23 mouse cellular contexts compared by ENCODE assay signal in genomic region chr11:97071129-97071528, GRCm38 (mm10). TPM values are rescaled to one million over a fixed set of nuclear protein-coding genes. Genes with fewer than 3 reads are reported as not detected.
DNase-seq lines count a peak whose midpoint lies in the region; ATAC-seq and TF ChIP-seq lines count a peak whose summit lies in the region.
"Had no signal": no experiment of that assay in that cellular context is flagged by ENCODE, and none has a peak within 500 bp of the region (broad histone marks: within the 10 kb centered on the region; RNA-seq: fewer than 3 reads in every experiment).

No protein-coding gene starts in this region.

- no peaks in the 10 kb centered on the region for H3K4me1 ChIP-seq in kidney, embryonic 16.5 days (ENCODE audit: insufficient read depth, low read length)
- peaks cover 7 to 25% of the 10 kb centered on the region in 2 experiments for H3K4me1 ChIP-seq in heart, embryonic 14.5 days (ENCODE audit: control insufficient read depth in 2 of 2, insufficient read depth in 2 of 2, low read length in 2 of 2)
- H3K4me1 ChIP-seq in lung, postnatal 0 days (ENCODE audit: insufficient read depth, low read depth, low read length) = no peaks in the 10 kb centered on the region
- H3K4me1 ChIP-seq: hindbrain, embryonic 12.5 days; megakaryocyte, embryonic 14.5 days; midbrain, embryonic 13.5 days had no signal

- DNase-seq in gastrocnemius, adult 2 months = peak; percentile 63
- no peak for DNase-seq in gastrocnemius, postnatal 10 days
- peak; percentile 46 for DNase-seq in kidney, postnatal 10 days
- DNase-seq in skeletal muscle tissue, adult 2 months (ENCODE audit: low read depth, low spot score) = peak; percentile 69
- DNase-seq in lung, postnatal 0 days (ENCODE audit: low spot score) = no peak
- DNase-seq: adrenal gland, postnatal 25 days; cerebellum, adult 9-10 months; gastrocnemius, postnatal 36 days; kidney, adult 18-20 months; kidney, postnatal 25 days; lung, embryonic 14.5 days; lung, postnatal 36 days; spleen, adult 18-20 months; thymus, postnatal 14 days had no signal

- no peak for TF ChIP-seq CTCF in gastrocnemius, adult 2 months (IDR thresholded peaks at IDR 0.05)
- no peak for TF ChIP-seq CTCF in lung, postnatal 0 days (IDR thresholded peaks at IDR 0.05)

- WGBS in kidney, embryonic 16.5 days = 48% methylated on average over 1 of the region's 1 CpGs
- 32% methylated on average over 1 of the region's 1 CpGs for WGBS in heart, embryonic 14.5 days
- WGBS in lung, postnatal 0 days = 50% methylated on average over 1 of the region's 1 CpGs

- no peak overlapping the region for H3K4me3 ChIP-seq in gastrocnemius, adult 2 months
- no peak overlapping the region for H3K4me3 ChIP-seq in kidney, embryonic 16.5 days (ENCODE audit: low read length)
- no peak overlapping the region for H3K4me3 ChIP-seq in heart, embryonic 14.5 days (ENCODE audit: control insufficient read depth in 1 of 2, insufficient read depth in 1 of 2, low read depth in 1 of 2, low read length in 2 of 2)
- H3K4me3 ChIP-seq in lung, postnatal 0 days (ENCODE audit: low read depth, low read length) = no peak overlapping the region
- H3K4me3 ChIP-seq: hindbrain, embryonic 12.5 days; megakaryocyte, embryonic 14.5 days; midbrain, embryonic 13.5 days had no signal

- H3K36me3 ChIP-seq in kidney, embryonic 16.5 days (ENCODE audit: insufficient read depth, low read length) = peaks cover 6% of the 10 kb centered on the region; the same call in 1 of the 2 replicates
- peaks cover 15% of the 10 kb centered on the region for H3K36me3 ChIP-seq in heart, embryonic 14.5 days (ENCODE audit: control insufficient read depth, insufficient read depth, low read length)
- peaks cover 8% of the 10 kb centered on the region; the same call in 1 of the 2 replicates for H3K36me3 ChIP-seq in lung, postnatal 0 days (ENCODE audit: insufficient read depth, low read length)

- no peaks in the 10 kb centered on the region for H3K9me3 ChIP-seq in kidney, embryonic 16.5 days (ENCODE audit: low read length)
- no peaks in the 10 kb centered on the region for H3K9me3 ChIP-seq in heart, embryonic 14.5 days (ENCODE audit: control insufficient read depth, low read length)
- no peaks in the 10 kb centered on the region for H3K9me3 ChIP-seq in lung, postnatal 0 days (ENCODE audit: low read length)
- H3K9me3 ChIP-seq: hindbrain, embryonic 12.5 days; megakaryocyte, embryonic 14.5 days; midbrain, embryonic 13.5 days had no signal

- intact Hi-C loops in gastrocnemius, adult 2 months (cut with DNase I) = no loop called here

- no peak for ATAC-seq in kidney, embryonic 16.5 days (ENCODE audit: low FRiP score, low TSS enrichment)
- ATAC-seq in heart, embryonic 14.5 days (ENCODE audit: insufficient number of reproducible peaks, insufficient read depth, low FRiP score, low read depth) = peak; percentile 60
- no peak for ATAC-seq in lung, postnatal 0 days
- no peak for ATAC-seq in cerebellum, adult (ENCODE audit: insufficient number of reproducible peaks, low FRiP score, low TSS enrichment)
- ATAC-seq: CD4-positive, CD25-positive, alpha-beta regulatory T cell, adult 4 months; forebrain, embryonic 14.5 days; midbrain, embryonic 13.5 days had no signal

- no peak overlapping the region for H3K4me2 ChIP-seq in kidney, embryonic 16.5 days (replicated peaks; ENCODE audit: low read depth, low read length)
- H3K4me2 ChIP-seq in heart, embryonic 14.5 days (ENCODE audit: low read length) = no peak overlapping the region
- H3K4me2 ChIP-seq in lung, postnatal 0 days (replicated peaks; ENCODE audit: low read depth, low read length) = no peak overlapping the region
- H3K4me2 ChIP-seq: hindbrain, embryonic 12.5 days; lung, embryonic 14.5 days; midbrain, embryonic 13.5 days had no signal

- no peak for TF ChIP-seq EP300 in lung, postnatal 0 days (IDR thresholded peaks at IDR 0.05)

- H3K9ac ChIP-seq in kidney, embryonic 16.5 days (replicated peaks; ENCODE audit: low read length) = no peak overlapping the region
- H3K9ac ChIP-seq in heart, embryonic 14.5 days (ENCODE audit: low read length) = peak overlapping the region; percentile 54; the same call in 1 of the 2 replicates
- no peak overlapping the region for H3K9ac ChIP-seq in lung, postnatal 0 days (replicated peaks; ENCODE audit: low read depth)
- H3K9ac ChIP-seq: hindbrain, embryonic 12.5 days; liver, embryonic 14.5 days; lung, embryonic 14.5 days; midbrain, embryonic 13.5 days had no signal

- peak overlapping the region; percentile 72 for H3K27ac ChIP-seq in gastrocnemius, adult 2 months
- H3K27ac ChIP-seq in kidney, embryonic 16.5 days (ENCODE audit: low read length) = no peak overlapping the region
- peak overlapping the region; percentile 40 to 77 for H3K27ac ChIP-seq in heart, embryonic 14.5 days (replicated peaks in 1 of 2; ENCODE audit: control insufficient read depth in 1 of 2, insufficient read depth in 1 of 2, low read depth in 2 of 2, low read length in 2 of 2)
- H3K27ac ChIP-seq in lung, postnatal 0 days (ENCODE audit: low read length) = no peak overlapping the region
- H3K27ac ChIP-seq: hindbrain, embryonic 12.5 days; liver, embryonic 14.5 days; midbrain, embryonic 13.5 days had no signal

- H3K27me3 ChIP-seq in kidney, embryonic 16.5 days (ENCODE audit: insufficient read depth, low read length) = no peaks in the 10 kb centered on the region
- H3K27me3 ChIP-seq in heart, embryonic 14.5 days (ENCODE audit: control insufficient read depth, insufficient read depth, low read length) = no peaks in the 10 kb centered on the region
- H3K27me3 ChIP-seq in lung, postnatal 0 days (replicated peaks; ENCODE audit: insufficient read depth, low read length) = no peaks in the 10 kb centered on the region
- H3K27me3 ChIP-seq: hindbrain, embryonic 12.5 days; midbrain, embryonic 13.5 days had no signal

RNA-seq across cellular contexts. Expression of gene Osbpl7, which starts 20.7 kb away (rescaled TPM):
- 1 to 10 TPM; 2.2 to 4.3 TPM for total RNA-seq in gastrocnemius, adult 2 months (2021)
- 1 to 10 TPM; 3.4 to 6.4 TPM for total RNA-seq in gastrocnemius, postnatal 10 days (2021)
- polyA plus RNA-seq in kidney, embryonic 16.5 days (2015; fragmentation: Nextera tagmentation; extraction: Ambion mirVana) = 10.2 and 10.4 TPM in 2 replicates
- polyA plus RNA-seq in heart, embryonic 14.5 days (2014; fragmentation: Nextera tagmentation; extraction: Ambion mirVana) = 3.9 and 4.6 TPM in 2 replicates
- polyA plus RNA-seq in lung, postnatal 0 days (2015; fragmentation: Nextera tagmentation; extraction: Ambion mirVana) = 11.4 and 11.9 TPM in 2 replicates

RNA-seq across cellular contexts. Expression of gene Mrpl10, which starts 29.8 kb away (rescaled TPM):
- 10 to 100 TPM; 36.9 to 50.7 TPM for total RNA-seq in gastrocnemius, adult 2 months (2021)
- total RNA-seq in gastrocnemius, postnatal 10 days (2021) = 10 to 100 TPM; 45.1 to 45.6 TPM
- polyA plus RNA-seq in kidney, embryonic 16.5 days (2015; fragmentation: Nextera tagmentation; extraction: Ambion mirVana) = 92.9 and 98.8 TPM in 2 replicates
- 76.9 and 80.1 TPM in 2 replicates for polyA plus RNA-seq in heart, embryonic 14.5 days (2014; fragmentation: Nextera tagmentation; extraction: Ambion mirVana)
- 50.8 and 53.5 TPM in 2 replicates for polyA plus RNA-seq in lung, postnatal 0 days (2015; fragmentation: Nextera tagmentation; extraction: Ambion mirVana)

RNA-seq across cellular contexts. Expression of gene Lrrc46, which starts 29.9 kb away (rescaled TPM):
- not detected for total RNA-seq in gastrocnemius, adult 2 months (2021)
- total RNA-seq in gastrocnemius, postnatal 10 days (2021) = under 1 TPM in 1 of 2 experiments, not detected in 1; 0.16 TPM
- 1.3 and 1.5 TPM in 2 replicates for polyA plus RNA-seq in kidney, embryonic 16.5 days (2015; fragmentation: Nextera tagmentation; extraction: Ambion mirVana)
- polyA plus RNA-seq in heart, embryonic 14.5 days (2014; fragmentation: Nextera tagmentation; extraction: Ambion mirVana) = 0.35 and 0.54 TPM in 2 replicates
- 7.5 and 9.8 TPM in 2 replicates for polyA plus RNA-seq in lung, postnatal 0 days (2015; fragmentation: Nextera tagmentation; extraction: Ambion mirVana)
- polyA plus RNA-seq: CD4-positive, CD25-positive, alpha-beta regulatory T cell, adult 4 months had no signal

RNA-seq across cellular contexts. Expression of gene Scrn2, which starts 41.4 kb away (rescaled TPM):
- 10 to 100 TPM; 10.4 to 11.4 TPM for total RNA-seq in gastrocnemius, adult 2 months (2021)
- total RNA-seq in gastrocnemius, postnatal 10 days (2021) = 10 to 100 TPM; 11.3 to 11.4 TPM
- polyA plus RNA-seq in kidney, embryonic 16.5 days (2015; fragmentation: Nextera tagmentation; extraction: Ambion mirVana) = 45.7 and 50.9 TPM in 2 replicates
- polyA plus RNA-seq in heart, embryonic 14.5 days (2014; fragmentation: Nextera tagmentation; extraction: Ambion mirVana) = 12.9 and 14.4 TPM in 2 replicates
- 15.7 and 17.2 TPM in 2 replicates for polyA plus RNA-seq in lung, postnatal 0 days (2015; fragmentation: Nextera tagmentation; extraction: Ambion mirVana)

RNA-seq across cellular contexts. Expression of gene Tbx21, which starts 44.0 kb away (rescaled TPM):
- total RNA-seq in gastrocnemius, adult 2 months (2021) = under 1 TPM; 0.17 to 0.48 TPM
- 1 to 10 TPM; 1.3 to 1.7 TPM for total RNA-seq in gastrocnemius, postnatal 10 days (2021)
- 0.14 and 0.24 TPM in 2 replicates for polyA plus RNA-seq in kidney, embryonic 16.5 days (2015; fragmentation: Nextera tagmentation; extraction: Ambion mirVana)
- 0.08 TPM in 1 of 2 replicates, not detected in the other for polyA plus RNA-seq in heart, embryonic 14.5 days (2014; fragmentation: Nextera tagmentation; extraction: Ambion mirVana)
- polyA plus RNA-seq in lung, postnatal 0 days (2015; fragmentation: Nextera tagmentation; extraction: Ambion mirVana) = 0.12 and 0.13 TPM in 2 replicates
- polyA plus RNA-seq: lung, embryonic 14.5 days had no signal

Comparison
In these comparisons a context has a peak if more than half of its experiments do, and no peak if none do; other contexts are left out.
1. DNase-seq: peak in gastrocnemius, adult 2 months (single experiment), kidney, postnatal 10 days (single experiment) and skeletal muscle tissue, adult 2 months (single experiment); none in gastrocnemius, postnatal 10 days (single experiment) and lung, postnatal 0 days (single experiment).
2. H3K27ac ChIP-seq: peak in gastrocnemius, adult 2 months (single experiment) and heart, embryonic 14.5 days (2 of 2); none in kidney, embryonic 16.5 days (single experiment) and lung, postnatal 0 days (single experiment).